Mouse (Mus musculus) erythroblast, embryonic 14.5 days (primary cell): Measurements from ENCODE around the gene Fhl3. TPM values are rescaled to one million over a fixed set of nuclear protein-coding genes. Genes with fewer than 3 reads are reported as not detected.

Experiments
- H3K27me3 ChIP-seq: 2 replicates; pipeline ENCODE4 v1.6.1; 2012; ENCODE audit warnings: inconsistent platforms; ENCODE audit not compliant: control insufficient read depth
- H3K36me3 ChIP-seq: 2 replicates; pipeline ENCODE4 v1.6.1; 2012; ENCODE audit warnings: mild to moderate bottlenecking, inconsistent platforms; ENCODE audit not compliant: control insufficient read depth
- H3K4me1 ChIP-seq: 2 replicates; pipeline ENCODE4 v1.6.1; 2012; ENCODE audit warnings: inconsistent platforms; ENCODE audit not compliant: control insufficient read depth
- H3K4me3 ChIP-seq: replicated peaks from 2 replicates; pipeline ENCODE3; 2012; ENCODE audit warnings: moderate library complexity, mild to moderate bottlenecking, inconsistent platforms
- H3K9me3 ChIP-seq: 2 replicates; pipeline ENCODE4 v1.6.1; 2012; ENCODE audit warnings: low read length, inconsistent platforms, mixed read lengths; ENCODE audit not compliant: control insufficient read depth
- GATA1 ChIP-seq: IDR thresholded peaks from 2 replicates; pipeline ENCODE4 v1.6.1; 2012; ENCODE audit warnings: low read length, inconsistent platforms, mixed read lengths
- TAL1 ChIP-seq: IDR thresholded peaks from 3 replicates; pipeline ENCODE4 v1.6.1; 2012; ENCODE audit warnings: low read length, inconsistent platforms, mixed read lengths
- polyA plus RNA-seq: library from polyadenylated mRNA; stranded (reverse); fragments of >175 nt; gene quantifications from 2 replicates; pipeline ENCODE4 v1.2.3, GENCODE M21; 2012

Gene Fhl3
- 0.05 and 0.09 TPM in 2 replicates for polyA plus RNA-seq

DNA sequence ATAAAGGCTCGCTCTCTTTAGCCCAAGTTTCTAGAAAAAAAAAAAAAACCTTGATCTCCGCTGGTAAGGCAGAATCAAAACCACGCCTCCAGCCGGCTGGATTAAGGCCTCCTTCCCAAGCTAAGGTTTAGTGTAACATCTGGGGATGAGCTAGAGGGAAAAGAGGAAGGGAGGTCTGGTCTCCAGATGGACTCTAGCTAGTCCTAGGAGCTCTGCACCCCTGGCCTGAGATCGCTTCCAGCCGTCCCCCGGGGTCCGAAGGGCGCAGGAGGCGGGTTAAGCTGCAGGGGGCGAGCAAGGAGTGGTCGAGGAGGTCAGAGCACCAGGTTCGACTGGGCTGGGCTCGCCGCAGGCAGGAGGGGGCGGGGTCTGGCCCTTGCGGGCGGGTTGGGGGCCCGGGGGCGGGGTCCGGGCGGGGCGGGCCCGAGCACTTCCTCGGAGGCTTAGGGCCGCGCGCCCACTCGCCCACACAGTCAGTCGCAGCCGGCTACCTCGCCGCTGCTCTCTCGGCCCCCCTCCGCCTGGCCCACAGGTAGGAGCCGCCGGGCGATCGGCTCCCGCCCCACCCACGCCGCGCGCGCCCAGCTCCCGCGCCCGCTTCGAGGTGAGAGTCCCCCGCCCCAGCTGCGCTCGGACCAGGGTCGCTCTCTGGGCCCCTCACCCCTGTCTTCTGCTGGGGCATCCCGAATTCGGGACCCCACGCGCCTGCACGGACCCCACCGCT lies at the start of gene Fhl3:
Gene Fhl3, plus strand, starts transcription at position 454 of the 724 bp plus-strand sequence.
- TF ChIP-seq TAL1, result no peak
- TF ChIP-seq GATA1, result no peak
- Histone ChIP-seq H3K9me3 (no peaks in the 10 kb centered on the region), H3K36me3 (no peaks in the 10 kb centered on the region), H3K4me1 (peaks cover 45% of the 10 kb centered on the region), H3K4me3 (peak within 1 kb of the TSS; percentile 69), H3K27me3 (peaks cover 52% of the 10 kb centered on the region)

DNA sequence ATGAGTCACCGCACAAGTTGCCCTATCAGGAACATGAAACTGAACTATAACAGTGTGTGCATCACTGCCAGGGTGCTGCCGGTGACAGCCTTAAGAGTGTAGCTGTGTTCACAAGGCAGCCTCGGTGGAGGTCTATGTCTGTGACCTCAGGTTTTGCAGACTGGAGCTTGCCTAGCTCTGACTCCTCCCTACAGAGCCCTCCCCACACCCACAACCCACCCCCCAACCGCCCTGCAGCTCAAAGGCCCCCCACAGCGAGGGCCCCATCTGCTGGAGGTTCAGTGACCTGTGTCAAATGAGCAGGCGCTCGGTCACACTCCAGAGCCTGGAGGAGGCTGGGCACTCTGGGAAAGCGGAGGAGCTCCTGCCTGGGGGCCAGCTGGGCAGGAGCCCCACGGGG lies 47.6 kb upstream of the Fhl3 start:
- H3K36me3 ChIP-seq, result no peaks in the 10 kb centered on the region
- no peak for TF ChIP-seq TAL1
- TF ChIP-seq GATA1, result no peak
- peaks cover 12% of the 10 kb centered on the region for H3K4me1 ChIP-seq
- H3K9me3 ChIP-seq, result peaks cover 11% of the 10 kb centered on the region; the same call in 1 of the 2 replicates
- no peak overlapping the region for H3K4me3 ChIP-seq
- peaks cover 100% of the 10 kb centered on the region for H3K27me3 ChIP-seq

GRCm38 (mm10) chr4:124656518-124656853 lies 44.0 kb upstream of the Fhl3 start, which contains the start of gene Pou3f1:
TSS of gene Pou3f1 (plus strand) at chr4:124656807.
- H3K4me3 ChIP-seq, result peak within 1 kb of the TSS; percentile 44
- H3K27me3 ChIP-seq, result peaks cover 100% of the 10 kb centered on the region

GRCm38 (mm10) chr4:124656854-124657650 lies 43.4 kb upstream of the Fhl3 start:
- TF ChIP-seq GATA1 (no peak), TAL1 (no peak)
- H3K4me3 ChIP-seq, result peak overlapping the region; percentile 44
- H3K4me1 ChIP-seq, result peaks cover 18% of the 10 kb centered on the region
- H3K9me3 ChIP-seq, result peaks cover 23% of the 10 kb centered on the region
- peaks cover 100% of the 10 kb centered on the region for H3K27me3 ChIP-seq
- no peaks in the 10 kb centered on the region for H3K36me3 ChIP-seq

More at GRCm38 (mm10) chr4:124656518-124656853, 44.0 kb upstream of the Fhl3 start, which contains the start of gene Pou3f1:
- no peak for TF ChIP-seq TAL1
- no peak for TF ChIP-seq GATA1
- no peaks in the 10 kb centered on the region for H3K36me3 ChIP-seq
- peaks cover 23% of the 10 kb centered on the region for H3K9me3 ChIP-seq
- H3K4me1 ChIP-seq, result peaks cover 18% of the 10 kb centered on the region

- Histone ChIP-seq H3K27me3 (peaks cover 100% of the 10 kb centered on the region), H3K36me3 (no peaks in the 10 kb centered on the region), H3K9me3 (peaks cover 23% of the 10 kb centered on the region), H3K4me1 (peaks cover 18% of the 10 kb centered on the region), H3K4me3 (peak overlapping the region; percentile 30)
- TF ChIP-seq GATA1 (no peak), TAL1 (no peak)
These were observed 42.7 kb upstream of the Fhl3 start for GRCm38 (mm10) chr4:124657781-124658180.

DNA sequence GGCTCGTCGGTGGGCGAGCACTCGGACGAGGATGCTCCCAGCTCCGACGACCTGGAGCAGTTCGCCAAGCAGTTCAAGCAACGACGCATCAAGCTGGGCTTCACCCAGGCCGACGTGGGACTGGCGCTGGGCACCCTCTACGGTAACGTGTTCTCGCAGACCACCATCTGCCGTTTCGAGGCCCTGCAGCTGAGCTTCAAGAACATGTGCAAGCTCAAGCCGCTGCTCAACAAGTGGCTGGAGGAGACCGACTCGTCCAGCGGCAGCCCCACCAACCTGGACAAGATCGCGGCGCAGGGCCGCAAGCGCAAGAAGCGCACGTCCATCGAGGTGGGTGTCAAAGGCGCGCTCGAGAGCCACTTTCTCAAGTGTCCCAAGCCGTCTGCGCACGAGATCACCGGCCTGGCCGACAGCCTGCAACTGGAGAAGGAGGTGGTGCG lies 42.1 kb upstream of the Fhl3 start:
- H3K27me3 ChIP-seq, result peaks cover 100% of the 10 kb centered on the region
- TF ChIP-seq GATA1, result no peak
- no peak for TF ChIP-seq TAL1
- peaks cover 23% of the 10 kb centered on the region for H3K9me3 ChIP-seq
- H3K4me1 ChIP-seq, result peaks cover 18% of the 10 kb centered on the region
- no peak overlapping the region for H3K4me3 ChIP-seq
- no peaks in the 10 kb centered on the region for H3K36me3 ChIP-seq

DNA sequence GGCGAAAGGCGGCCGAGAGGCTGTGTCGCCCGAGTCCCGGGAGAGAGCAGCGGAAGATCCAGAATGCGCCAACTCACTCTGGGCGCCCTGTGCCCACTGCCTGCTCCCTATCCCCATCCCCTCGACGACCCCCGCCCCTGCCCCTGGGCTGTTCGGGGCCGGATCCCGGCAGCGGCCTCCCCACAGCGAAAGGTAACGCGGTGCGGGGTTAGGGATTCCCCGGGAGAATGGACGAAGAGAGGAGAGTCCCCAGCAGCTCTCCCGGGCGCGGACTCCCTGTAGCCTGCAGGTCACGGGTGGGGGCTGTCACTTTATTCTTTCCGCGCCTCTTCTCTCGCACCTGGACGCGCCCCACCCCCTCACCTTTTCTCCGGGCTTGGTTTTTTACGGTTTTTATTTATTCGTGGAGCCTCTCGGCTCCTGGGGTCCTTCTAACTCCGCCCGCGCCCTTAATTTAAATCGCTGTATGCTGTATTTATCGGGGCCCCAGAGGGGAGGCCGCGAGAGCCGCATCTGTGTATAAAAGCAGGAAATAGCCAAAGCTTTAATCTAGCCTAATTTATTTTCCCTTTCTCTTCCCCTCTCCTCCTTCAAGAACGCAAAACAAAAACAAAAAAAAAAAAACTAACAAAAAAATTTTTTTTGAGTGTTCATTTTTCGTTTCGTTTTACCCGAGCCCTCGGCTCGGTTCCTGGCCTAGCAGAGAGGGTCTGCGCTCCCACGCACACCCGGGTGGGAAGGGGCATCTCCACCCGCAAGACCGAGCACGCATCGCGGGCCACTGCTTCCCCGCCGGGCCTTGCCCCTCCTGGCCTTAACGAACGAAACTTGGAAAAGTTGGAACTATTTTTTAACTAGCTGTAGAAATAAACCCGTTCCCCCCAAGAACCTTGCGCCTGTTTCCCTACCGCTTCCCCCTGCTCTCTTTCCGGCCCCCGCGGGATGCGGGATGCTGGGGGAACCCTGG lies 41.0 kb upstream of the Fhl3 start:
- no peak overlapping the region for H3K4me3 ChIP-seq
- peaks cover 23% of the 10 kb centered on the region for H3K9me3 ChIP-seq
- H3K27me3 ChIP-seq, result peaks cover 100% of the 10 kb centered on the region
- peaks cover 18% of the 10 kb centered on the region for H3K4me1 ChIP-seq
- TF ChIP-seq GATA1, result no peak
- TF ChIP-seq TAL1, result no peak
- no peaks in the 10 kb centered on the region for H3K36me3 ChIP-seq

DNA sequence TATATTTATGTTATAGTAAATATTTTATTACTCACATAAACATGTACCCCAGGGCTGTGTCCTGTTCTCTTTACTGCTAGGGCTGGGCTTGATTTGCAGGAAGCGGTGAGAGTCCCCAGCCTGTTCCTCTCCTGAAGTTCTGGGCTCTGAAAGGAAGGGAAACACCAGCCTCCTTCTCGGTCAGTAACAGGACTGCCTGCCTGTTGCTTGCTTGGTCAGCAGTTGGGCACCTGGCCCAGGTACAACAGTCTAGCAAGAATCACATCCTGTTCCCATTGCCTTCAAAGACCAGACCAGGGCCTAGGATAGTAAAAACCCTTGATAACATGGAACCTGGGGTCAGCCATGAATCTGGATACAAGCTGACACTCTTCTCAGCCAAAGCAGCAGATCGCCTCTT lies 39.9 kb upstream of the Fhl3 start:
- Histone ChIP-seq H3K27me3 (peaks cover 95% of the 10 kb centered on the region), H3K4me1 (peaks cover 18% of the 10 kb centered on the region), H3K4me3 (no peak overlapping the region), H3K9me3 (peaks cover 23% of the 10 kb centered on the region), H3K36me3 (no peaks in the 10 kb centered on the region)
- TF ChIP-seq GATA1 (no peak), TAL1 (no peak)
